Mouse (Mus musculus) thymus, postnatal 0 days (tissue): ENCODE measurements around the gene Klhl7. TPM values are rescaled to one million over a fixed set of nuclear protein-coding genes. Genes with fewer than 3 reads are reported as not detected.
A peak's percentile ranks its signal among the peaks of the same experiment; 100 is the strongest.

Source experiments
- DNase-seq: peaks from one replicate; pipeline ENCODE4 v3.0.0-alpha.2; 2015; ENCODE audit warnings: low spot score
- polyA plus RNA-seq: library from polyadenylated mRNA; unstranded; fragments of >200 nt; fragmentation: Nextera tagmentation; extraction: Ambion mirVana; gene quantifications from 2 replicates; pipeline ENCODE4 v1.2.1, GENCODE M21; 2015

Klhl7 gene
- 19.2 and 19.7 TPM in 2 replicates for polyA plus RNA-seq

- peak; percentile 89 for DNase-seq
Measured at GRCm38 (mm10) chr5:24100106-24100809, at the start of gene Klhl7. Gene Klhl7, plus strand, starts transcription at chr5:24100605.

- no peak for DNase-seq
Measured at GRCm38 (mm10) chr5:24051755-24052675, 48.4 kb upstream of the Klhl7 start.

- no peak for DNase-seq
Measured at GRCm38 (mm10) chr5:24053245-24054190, 46.9 kb upstream of the Klhl7 start.

GRCm38 (mm10) chr5:24054382-24054781 is 46.0 kb upstream of the Klhl7 start:
- DNase-seq = no peak

GRCm38 (mm10) chr5:24056865-24057264 is 43.5 kb upstream of the Klhl7 start:
- DNase-seq = no peak

- no peak for DNase-seq
Measured at GRCm38 (mm10) chr5:24057592-24057991, 42.8 kb upstream of the Klhl7 start.

- no peak for DNase-seq
Measured at GRCm38 (mm10) chr5:24060949-24061348, 39.5 kb upstream of the Klhl7 start.

GRCm38 (mm10) chr5:24063034-24063433 is 37.4 kb upstream of the Klhl7 start:
- no peak for DNase-seq

- DNase-seq = no peak
Measured at GRCm38 (mm10) chr5:24063545-24063944, 36.9 kb upstream of the Klhl7 start.

- no peak for DNase-seq
Measured at GRCm38 (mm10) chr5:24068955-24069354, 31.4 kb upstream of the Klhl7 start.

- no peak for DNase-seq
Measured at GRCm38 (mm10) chr5:24072031-24072430, 28.4 kb upstream of the Klhl7 start.

- DNase-seq = peak; percentile 30
Measured at GRCm38 (mm10) chr5:24076986-24077718, 23.3 kb upstream of the Klhl7 start.

- no peak for DNase-seq
Measured at GRCm38 (mm10) chr5:24077739-24078306, 22.6 kb upstream of the Klhl7 start.

- DNase-seq = no peak
Measured at GRCm38 (mm10) chr5:24078420-24079179, 21.8 kb upstream of the Klhl7 start.

GRCm38 (mm10) chr5:24080826-24081225 is 19.6 kb upstream of the Klhl7 start:
- DNase-seq = no peak

GRCm38 (mm10) chr5:24084835-24085234 is 15.6 kb upstream of the Klhl7 start:
- no peak for DNase-seq

GRCm38 (mm10) chr5:24086241-24086640 is 14.2 kb upstream of the Klhl7 start:
- DNase-seq = no peak

- no peak for DNase-seq
Measured at GRCm38 (mm10) chr5:24086865-24087264, 13.5 kb upstream of the Klhl7 start.

GRCm38 (mm10) chr5:24088451-24088850 is 12.0 kb upstream of the Klhl7 start:
- peak; percentile 17 for DNase-seq
